Mouse (Mus musculus) stomach, postnatal 0 days (tissue): ENCODE measurements around the gene Hpcal1.

Experiments used
- CTCF ChIP-seq: IDR thresholded peaks from 2 replicates; pipeline ENCODE4 v1.5.1; 2016; ENCODE audit warnings: antibody characterized with exemption, low read depth, mild to moderate bottlenecking, moderate library complexity
- EP300 ChIP-seq: optimal IDR thresholded peaks from 2 replicates; pipeline ENCODE3; 2016; ENCODE audit warnings: antibody characterized with exemption

- TF ChIP-seq CTCF (peak; percentile 59), EP300 (no peak)
Measured at GRCm38 (mm10) chr12:17677743-17678142, 12.9 kb upstream of the Hpcal1 start.
